Mouse (Mus musculus): ENCODE data around the gene Gm17622. TPM values are rescaled to one million over a fixed set of nuclear protein-coding genes. Genes with fewer than 3 reads are reported as not detected.
A peak's percentile ranks its signal among the peaks of the same experiment; 100 is the strongest.

Gene Gm17622
- total RNA-seq, 2 experiments from 2014 or later: not detected

DNA sequence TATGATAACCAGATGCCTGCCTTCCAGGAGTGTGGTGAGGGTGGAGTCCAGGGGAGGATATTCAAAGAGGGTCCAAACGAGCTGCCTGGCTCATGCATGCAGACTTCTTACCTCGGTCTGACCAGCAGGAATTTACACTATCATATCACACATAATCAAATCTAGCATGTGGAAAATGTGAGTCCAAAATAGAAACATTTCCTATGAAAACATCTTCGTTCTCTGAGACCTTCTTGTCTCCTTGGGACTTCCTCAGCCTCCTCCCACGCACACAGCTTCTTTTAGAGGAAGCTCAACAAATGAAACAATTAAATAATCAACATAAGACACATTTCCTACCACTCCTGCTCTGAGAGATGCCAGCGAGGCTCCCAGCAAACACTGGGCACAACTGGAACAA lies 21.4 kb downstream of the Gm17622 start:
- peak; percentile 27 for DNase-seq

DNA sequence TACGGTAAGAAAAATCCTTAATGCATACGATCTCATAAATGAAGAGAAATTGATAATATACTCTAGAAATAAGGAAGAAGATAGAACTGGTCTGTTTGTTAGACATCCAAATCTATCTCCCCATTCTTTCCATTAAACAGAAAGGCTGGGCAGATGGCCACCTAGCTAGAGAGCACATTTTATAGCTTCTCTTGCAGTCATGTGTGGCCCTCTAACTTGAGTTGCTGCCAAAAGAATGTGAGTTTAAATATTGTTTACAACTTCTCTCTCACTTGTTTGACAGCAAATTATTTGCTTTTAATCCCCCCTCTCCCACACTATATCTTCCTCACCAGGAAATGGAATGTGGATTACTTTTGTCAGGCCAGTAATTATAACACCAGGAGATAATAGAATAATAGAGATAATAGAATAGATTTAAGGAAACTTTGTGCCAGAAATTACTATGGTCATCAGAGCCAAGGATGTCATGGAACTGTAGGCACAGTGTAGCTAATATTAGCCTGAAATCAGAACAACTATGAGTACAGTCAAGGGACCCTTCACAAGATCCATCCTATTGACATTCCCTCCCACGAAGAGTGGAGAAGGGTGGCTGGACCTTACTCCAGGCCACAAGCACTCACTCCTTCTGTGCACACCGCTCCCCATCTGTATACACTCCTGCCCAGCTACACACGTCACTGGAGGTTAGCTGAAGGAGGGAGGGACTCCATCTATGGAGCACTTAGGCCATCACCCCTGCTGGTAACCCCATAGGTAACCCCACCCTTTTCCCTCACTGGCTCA lies 23.8 kb downstream of the Gm17622 start:
- no peak for DNase-seq

DNA sequence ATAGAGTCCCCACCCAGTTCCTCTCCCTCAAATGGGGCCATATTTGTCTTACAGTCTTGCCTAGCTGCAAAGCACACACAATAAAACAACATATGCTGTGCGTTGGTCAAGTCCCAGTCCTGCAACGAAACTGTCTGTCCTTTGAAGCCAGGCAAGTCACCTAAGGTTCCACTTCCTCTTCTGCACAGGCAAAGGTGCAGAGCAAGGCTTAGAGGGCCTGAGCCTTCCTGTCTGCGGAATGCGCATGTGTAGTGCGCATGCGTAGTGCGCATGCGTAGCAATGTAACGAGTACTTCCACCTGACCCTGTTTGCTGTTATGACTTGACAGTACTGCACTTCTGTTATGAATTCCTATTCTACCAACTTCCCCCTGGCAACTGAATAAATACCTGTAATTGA lies 25.7 kb downstream of the Gm17622 start:
- no peak for DNase-seq

DNA sequence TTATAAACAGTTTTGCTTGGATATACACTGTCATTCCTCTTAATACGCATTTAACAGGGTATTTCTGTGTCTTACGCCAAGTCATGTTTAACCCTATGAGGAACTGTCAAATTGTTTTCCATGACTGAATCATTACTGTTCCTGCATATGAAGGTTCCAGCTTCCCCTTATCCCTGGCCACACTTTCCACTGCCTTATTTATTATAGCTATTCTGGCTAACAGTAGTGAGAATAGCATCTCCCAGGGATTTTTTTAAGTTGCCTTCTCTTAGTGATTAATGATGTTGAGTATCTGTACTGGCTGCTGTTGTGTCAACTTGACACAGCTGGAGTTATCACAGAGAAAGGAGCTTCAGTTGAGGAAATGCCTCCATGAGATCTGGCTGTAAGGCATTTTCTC lies 26.8 kb downstream of the Gm17622 start:
- no peak for DNase-seq

DNA sequence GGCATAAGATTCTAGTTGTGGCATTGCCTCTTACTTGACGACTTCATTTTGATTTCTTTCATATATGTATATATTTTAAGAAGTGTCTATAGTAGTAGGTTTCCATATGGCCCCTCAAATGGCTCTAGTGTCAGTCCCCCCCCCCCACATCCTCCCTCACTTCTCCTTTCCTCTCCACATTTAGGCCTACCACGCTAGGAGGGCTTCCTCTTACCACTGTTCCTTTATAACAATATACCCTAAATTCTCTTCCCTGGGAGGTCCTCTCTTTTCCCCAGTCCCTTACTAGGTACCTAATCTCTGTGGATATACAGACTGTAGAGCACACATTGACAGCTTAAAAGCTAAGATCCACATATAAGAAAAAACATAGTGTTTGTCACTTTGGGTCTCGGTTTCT lies 30.8 kb downstream of the Gm17622 start:
- no peak for DNase-seq

DNA sequence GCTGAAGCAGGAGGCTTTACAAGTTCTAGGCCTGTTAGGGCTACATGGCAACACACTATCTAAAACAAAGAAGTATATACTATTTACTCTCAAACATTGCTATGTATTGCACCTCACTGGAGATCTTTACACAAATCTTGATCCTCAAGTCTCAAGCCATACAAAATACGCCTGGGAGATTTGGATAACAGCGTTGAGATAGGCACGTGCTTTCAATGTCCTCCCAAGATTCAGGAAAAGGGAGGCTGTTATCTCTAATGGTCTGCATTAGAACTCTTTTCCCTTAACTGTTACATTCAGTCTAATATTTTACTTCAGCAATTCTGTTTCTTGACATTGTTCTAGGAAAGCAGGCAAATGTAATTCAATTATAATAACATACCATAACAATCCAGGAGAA lies 36.5 kb downstream of the Gm17622 start:
- no peak for DNase-seq

DNA sequence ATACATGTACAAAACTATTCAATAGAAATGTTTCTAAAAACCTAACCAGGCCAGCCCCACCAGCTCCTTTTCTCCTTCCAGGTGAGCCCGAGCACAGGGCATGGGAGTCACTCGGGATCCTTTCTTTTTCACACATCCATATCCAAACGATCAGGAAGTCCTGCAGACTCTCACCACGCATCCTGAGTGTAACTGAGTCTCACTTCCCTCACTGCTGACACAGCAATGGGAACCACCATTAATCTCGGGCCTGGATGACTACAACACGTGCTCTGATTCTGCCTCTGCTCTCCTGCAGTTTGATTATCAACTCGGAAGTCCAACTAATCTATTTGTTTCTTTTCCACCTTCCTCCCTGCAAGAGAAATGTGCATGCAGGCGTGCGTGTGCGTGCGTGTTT lies 37.3 kb downstream of the Gm17622 start:
- no peak for DNase-seq

DNA sequence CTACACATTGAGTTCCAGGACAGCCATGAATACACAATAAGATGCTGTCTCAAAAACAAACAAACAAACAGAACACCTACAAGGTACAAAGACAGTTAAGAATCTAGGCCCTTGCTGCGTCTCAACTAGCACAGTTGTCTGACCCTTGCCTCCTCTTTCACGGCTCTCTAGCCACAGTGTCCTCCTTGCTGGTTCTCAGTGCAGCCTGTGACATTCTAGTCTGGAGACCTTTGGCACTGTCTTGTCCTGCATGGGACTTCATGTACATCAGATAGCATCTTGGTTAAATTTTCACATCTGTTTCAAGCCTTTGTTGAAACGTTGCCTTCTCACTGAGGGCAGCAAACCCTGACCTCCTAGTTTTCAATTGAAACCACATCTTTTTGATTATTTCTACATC lies 38.2 kb downstream of the Gm17622 start:
- DNase-seq: no peak

DNA sequence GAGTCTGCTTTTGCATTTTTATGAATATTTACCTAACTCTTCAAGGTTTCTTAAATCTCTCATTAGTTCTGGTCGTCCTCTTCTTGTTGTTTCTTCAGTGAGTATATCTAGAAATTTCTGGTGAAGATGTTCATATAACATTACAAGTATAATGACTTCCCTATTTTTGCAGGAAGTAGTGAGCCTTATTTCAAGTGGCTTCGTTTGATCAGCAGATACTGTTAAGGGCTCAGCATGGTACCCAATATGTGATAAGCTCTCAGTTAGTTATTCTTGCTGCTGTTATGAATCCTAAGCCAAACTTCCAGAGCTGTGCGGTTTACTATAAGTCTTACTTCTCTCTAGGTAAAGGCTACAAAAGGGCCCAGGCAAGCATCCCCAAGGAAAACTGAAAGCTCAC lies 39.0 kb downstream of the Gm17622 start:
- no peak for DNase-seq

DNA sequence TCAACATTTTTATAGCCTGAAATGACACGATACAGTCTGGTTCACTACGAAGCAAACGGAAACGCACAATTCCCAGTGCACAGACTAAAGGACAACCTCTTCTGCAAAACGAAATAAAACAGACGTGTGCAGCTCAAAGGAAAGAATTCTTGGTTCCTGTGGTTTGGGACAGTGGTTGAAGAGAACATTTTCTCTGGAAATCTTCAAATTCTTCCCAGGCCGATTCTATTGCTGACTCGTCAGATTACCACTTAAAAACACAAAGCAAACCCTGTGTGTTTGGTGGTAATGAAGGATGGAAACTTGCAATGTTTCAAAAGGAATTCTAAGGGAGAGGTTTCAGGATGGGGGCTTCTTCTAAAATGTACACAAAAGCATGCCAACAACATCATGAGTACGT lies 39.5 kb downstream of the Gm17622 start:
- DNase-seq: no peak

DNA sequence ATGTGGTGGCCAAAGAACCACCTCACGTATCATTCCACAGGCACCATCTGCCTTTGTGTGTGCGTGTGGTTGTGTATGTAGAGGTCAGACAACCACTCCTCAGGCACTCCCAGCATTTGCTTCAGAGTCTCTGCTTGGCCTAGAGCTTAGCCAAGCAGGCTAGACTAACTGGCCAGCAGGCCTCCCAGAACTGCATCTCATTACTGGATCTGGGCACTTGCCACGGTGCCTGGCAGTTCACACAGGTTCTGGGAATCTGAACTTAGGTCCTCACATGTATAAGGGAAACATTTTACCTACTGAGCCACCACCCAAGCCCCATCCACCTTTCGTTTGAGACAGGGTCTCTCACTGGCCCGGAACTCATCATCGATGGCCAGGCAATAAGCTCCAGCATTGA lies 41.6 kb downstream of the Gm17622 start:
- no peak for DNase-seq

DNA sequence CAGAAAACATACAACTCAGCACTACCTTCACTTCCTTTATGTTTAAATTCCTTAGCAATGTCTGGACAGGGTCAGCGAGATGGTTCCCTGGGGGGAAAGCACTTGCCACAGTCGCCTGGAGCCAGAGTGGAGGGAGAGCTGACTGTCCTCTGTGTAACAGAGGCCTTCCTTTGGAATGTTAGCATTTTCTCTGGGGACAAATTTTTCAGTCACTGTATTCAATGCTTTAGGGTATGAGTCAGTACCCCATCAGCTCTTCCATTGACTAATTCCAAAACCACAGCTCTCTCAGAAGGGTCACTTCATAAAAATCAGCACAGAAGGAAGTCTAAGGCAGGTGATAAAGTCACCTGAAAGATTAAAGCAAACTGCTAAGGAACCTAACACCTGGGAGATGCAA lies 43.2 kb downstream of the Gm17622 start:
- no peak for DNase-seq

DNA sequence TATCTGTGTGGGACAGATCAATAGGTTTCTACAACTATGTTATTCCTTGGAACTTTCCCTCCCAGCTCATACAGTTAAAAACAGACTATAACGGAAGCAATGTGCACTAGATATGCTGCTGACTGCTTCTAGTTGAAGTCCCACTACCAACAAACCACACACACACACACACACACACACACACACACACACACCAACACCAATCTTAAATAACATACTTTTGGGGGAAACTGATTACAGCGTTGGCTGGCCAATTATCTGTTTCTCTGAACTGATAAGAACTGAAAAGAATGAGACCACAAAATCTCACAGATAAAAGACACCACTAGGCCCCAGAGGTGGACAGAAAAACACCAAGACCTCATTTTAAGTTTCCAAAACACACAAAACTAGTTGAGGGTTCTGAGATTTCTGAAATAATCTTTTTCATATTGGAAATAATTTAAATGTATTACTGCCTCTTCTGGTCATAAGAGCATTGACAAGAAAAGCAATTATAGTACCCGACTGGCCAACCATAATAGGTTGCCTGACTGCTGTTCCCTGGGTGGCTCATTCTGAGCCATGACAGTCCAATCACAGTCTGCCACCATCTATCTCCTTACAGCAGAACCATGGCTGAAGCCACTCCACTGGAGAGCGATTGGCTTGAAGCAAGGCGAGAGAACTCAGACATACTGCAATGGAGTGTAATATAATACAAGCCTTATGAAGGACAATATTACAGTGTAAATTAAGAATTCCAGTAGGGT lies 46.5 kb downstream of the Gm17622 start:
- DNase-seq: no peak

DNA sequence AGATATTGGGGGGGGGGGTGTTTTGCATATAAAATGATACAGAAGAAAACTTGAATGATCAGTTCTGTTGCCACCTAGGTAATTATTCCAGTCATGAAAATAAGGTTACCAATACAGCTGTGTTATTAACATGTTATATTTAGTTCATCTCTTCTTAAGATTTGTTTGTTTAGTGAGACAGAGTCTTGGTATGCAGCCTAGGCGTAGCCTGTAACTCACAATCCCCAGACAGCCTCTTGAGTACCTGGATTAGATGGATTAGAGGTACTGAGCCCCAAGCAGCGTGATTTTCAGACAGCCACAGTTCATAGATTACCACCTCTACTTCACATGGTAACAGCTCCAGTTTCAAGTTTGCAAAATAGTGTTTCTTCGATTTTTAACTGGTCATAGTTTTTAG lies 47.6 kb downstream of the Gm17622 start:
- no peak for DNase-seq

Other genes starting within 250 kb of the Gm17622 start
- 10 to 100 TPM; 16.4 to 17.6 TPM for gene Poc5, start 102.4 kb upstream of the Gm17622 start, total RNA-seq (2021)
- under 1 TPM; 0.62 to 0.83 TPM for gene Ankdd1b, start 19.5 kb upstream of the Gm17622 start, total RNA-seq (2021)
- gene Polk, start 51.8 kb downstream of the Gm17622 start, total RNA-seq (2021): 1 to 10 TPM; 5.5 to 7.8 TPM
- 10 to 100 TPM; 36.8 to 37.7 TPM for gene Col4a3bp, start 51.9 kb downstream of the Gm17622 start, total RNA-seq (2021)
- gene Hmgcr, start 180.2 kb downstream of the Gm17622 start, total RNA-seq (2021): 10 to 100 TPM; 42.8 to 44.1 TPM